Mouse (Mus musculus) effector memory CD4-positive, alpha-beta T cell, adult 7 months (primary cell): ENCODE results near the gene 4930449I24Rik. TPM values are rescaled to one million over a fixed set of nuclear protein-coding genes. Genes with fewer than 3 reads are reported as not detected.

Source experiments
- polyA plus RNA-seq: library from polyadenylated mRNA; unstranded; fragments of 100-300 nt; shearing (Covaris generic); gene quantifications from one replicate; pipeline ENCODE4 v1.2.1, GENCODE M21; 2017

Gene 4930449I24Rik
- not detected for polyA plus RNA-seq

DNA sequence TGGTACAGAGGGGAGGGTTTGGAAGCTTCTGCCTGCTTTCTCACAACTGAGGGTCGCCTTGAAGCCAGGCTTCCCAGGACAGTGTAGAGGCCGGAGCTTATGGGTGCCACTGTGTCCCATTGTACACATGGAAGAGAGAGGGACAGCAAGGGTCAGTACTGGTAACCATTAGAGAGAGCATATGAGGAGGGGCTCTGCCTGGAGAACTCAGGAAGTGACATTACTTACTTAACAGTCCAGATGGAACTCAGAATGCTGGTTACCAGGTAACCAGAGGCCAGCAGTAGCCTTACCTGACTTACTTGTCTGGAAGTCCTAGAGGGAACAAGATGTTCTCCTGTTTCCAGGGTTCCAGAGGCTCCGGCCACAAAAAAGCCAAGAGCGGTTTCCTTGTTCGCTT is at the start of gene 4930449I24Rik:
Gene 4930449I24Rik (plus strand): TSS at position 301 of the 400 bp plus-strand sequence.

DNA sequence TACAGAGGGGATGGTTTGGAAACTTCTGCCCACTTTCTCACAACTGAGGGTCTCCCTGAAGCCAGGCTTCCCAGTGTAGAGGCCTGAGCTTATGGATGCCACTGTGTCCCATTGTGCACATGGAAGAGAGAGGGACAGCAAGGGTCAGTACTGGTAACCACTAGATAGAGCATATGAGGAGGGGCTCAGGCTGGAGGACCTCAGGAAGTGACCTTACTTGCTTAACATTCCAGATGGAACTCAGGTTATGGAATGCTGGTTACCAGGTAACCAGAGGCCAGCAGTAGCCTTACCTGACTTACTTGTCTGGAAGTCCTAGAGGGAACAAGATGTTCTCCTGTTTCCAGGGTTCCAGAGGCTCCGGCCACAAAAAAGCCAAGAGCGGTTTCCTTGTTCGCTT is 20.5 kb upstream of the 4930449I24Rik start, which contains the start of gene Gm6408:
Gene Gm6408 (plus strand): TSS at position 301 of the 400 bp plus-strand sequence.

DNA sequence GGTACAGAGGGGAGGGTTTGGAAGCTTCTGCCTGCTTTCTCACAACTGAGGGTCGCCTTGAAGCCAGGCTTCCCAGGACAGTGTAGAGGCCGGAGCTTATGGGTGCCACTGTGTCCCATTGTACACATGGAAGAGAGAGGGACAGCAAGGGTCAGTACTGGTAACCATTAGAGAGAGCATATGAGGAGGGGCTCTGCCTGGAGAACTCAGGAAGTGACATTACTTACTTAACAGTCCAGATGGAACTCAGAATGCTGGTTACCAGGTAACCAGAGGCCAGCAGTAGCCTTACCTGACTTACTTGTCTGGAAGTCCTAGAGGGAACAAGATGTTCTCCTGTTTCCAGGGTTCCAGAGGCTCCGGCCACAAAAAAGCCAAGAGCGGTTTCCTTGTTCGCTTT is 11.1 kb upstream of the 4930449I24Rik start, which contains the start of gene Gm6370:
Gene Gm6370 (plus strand): TSS at position 301 of the 400 bp plus-strand sequence.

DNA sequence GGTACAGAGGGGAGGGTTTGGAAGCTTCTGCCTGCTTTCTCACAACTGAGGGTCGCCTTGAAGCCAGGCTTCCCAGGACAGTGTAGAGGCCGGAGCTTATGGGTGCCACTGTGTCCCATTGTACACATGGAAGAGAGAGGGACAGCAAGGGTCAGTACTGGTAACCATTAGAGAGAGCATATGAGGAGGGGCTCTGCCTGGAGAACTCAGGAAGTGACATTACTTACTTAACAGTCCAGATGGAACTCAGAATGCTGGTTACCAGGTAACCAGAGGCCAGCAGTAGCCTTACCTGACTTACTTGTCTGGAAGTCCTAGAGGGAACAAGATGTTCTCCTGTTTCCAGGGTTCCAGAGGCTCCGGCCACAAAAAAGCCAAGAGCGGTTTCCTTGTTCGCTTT is 11.6 kb downstream of the 4930449I24Rik start, which contains the start of gene Gm3402:
Gene Gm3402 (plus strand): TSS at position 301 of the 400 bp plus-strand sequence.

DNA sequence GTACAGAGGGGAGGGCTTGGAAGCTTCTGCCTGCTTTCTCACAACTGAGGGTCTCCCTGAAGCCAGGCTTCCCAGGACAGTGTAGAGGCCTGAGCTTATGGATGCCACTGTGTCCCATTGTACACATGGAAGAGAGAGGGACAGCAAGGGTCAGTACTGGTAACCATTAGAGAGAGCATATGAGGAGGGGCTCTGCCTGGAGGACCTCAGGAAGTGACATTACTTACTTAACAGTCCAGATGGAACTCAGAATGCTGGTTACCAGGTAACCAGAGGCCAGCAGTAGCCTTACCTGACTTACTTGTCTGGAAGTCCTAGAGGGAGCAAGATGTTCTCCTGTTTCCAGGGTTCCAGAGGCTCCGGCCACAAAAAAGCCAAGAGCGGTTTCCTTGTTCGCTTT is 23.3 kb downstream of the 4930449I24Rik start, which contains the start of gene Gm3404:
Gene Gm3404 (plus strand): TSS at position 301 of the 400 bp plus-strand sequence.

DNA sequence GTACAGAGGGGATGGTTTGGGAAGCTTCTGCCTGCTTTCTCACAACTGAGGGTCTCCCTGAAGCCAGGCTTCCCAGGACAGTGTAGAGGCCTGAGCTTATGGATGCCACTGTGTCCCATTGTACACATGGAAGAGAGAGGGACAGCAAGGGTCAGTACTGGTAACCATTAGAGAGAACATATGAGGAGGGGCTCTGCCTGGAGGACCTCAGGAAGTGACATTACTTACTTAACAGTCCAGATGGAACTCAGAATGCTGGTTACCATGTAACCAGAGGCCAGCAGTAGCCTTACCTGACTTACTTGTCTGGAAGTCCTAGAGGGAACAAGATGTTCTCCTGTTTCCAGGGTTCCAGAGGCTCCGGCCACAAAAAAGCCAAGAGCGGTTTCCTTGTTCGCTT is 35.1 kb downstream of the 4930449I24Rik start, which contains the start of gene Gm3409:
Gene Gm3409 (plus strand): TSS at position 301 of the 400 bp plus-strand sequence.

Other genes starting within 250 kb of the 4930449I24Rik start
- gene Wasf3, start 117.4 kb upstream of the 4930449I24Rik start, polyA plus RNA-seq = 0.10 TPM
- not detected for gene Gm6408, start 20.4 kb upstream of the 4930449I24Rik start, polyA plus RNA-seq
- not detected for gene Gm6370, start 11.0 kb upstream of the 4930449I24Rik start, polyA plus RNA-seq
- not detected for gene Gm3402, start 11.7 kb downstream of the 4930449I24Rik start, polyA plus RNA-seq
- gene Gm3404, start 23.4 kb downstream of the 4930449I24Rik start, polyA plus RNA-seq = not detected
- not detected for gene Gm3409, start 35.2 kb downstream of the 4930449I24Rik start, polyA plus RNA-seq
- gene Gm3415, start 53.7 kb downstream of the 4930449I24Rik start, polyA plus RNA-seq = not detected
- not detected for gene Gpr12, start 82.8 kb downstream of the 4930449I24Rik start, polyA plus RNA-seq